Mouse (Mus musculus) liver, embryonic 14.5 days (tissue): ENCODE data around the gene Oxct1. TPM values are rescaled to one million over a fixed set of nuclear protein-coding genes. Genes with fewer than 3 reads are reported as not detected.
A peak's percentile ranks its signal among the peaks of the same experiment; 100 is the strongest.

Experiments used
- ATAC-seq: fragments of 200-750 bp; cut with Nextera tagmentation; 2 replicates; pipeline ENCODE4 v1.8.0; 2017; ENCODE audit warnings: moderate number of reproducible peaks, mild to moderate bottlenecking, moderate library complexity; ENCODE audit not compliant: insufficient read depth
- DNase-seq, 3 experiments: peaks; one replicate each; pipeline ENCODE4 v3.0.0-alpha.2; 2012 to 2013; ENCODE audit warnings: low read depth in 3 of 3, low spot score in 3 of 3
- H3K27ac ChIP-seq: fragments of 300-500 bp; sonication (generic); 2 replicates; pipeline ENCODE4 v1.5.1; 2014; ENCODE audit warnings: moderate library complexity, mild to moderate bottlenecking, control low read depth, inconsistent platforms
- H3K27me3 ChIP-seq: fragments of 300-500 bp; sonication (generic); 2 replicates; pipeline ENCODE4 v1.6.1; 2014; ENCODE audit warnings: mild to moderate bottlenecking, low read length, moderate library complexity; ENCODE audit not compliant: control insufficient read depth, insufficient read depth
- H3K36me3 ChIP-seq: fragments of 300-500 bp; sonication (generic); replicated peaks from 2 replicates; pipeline ENCODE4 v1.6.1; 2014; ENCODE audit warnings: low read depth; ENCODE audit not compliant: control insufficient read depth, insufficient read depth
- H3K4me1 ChIP-seq, 2 experiments: fragments of 200-500 bp in 1 of 2; fragments of 300-500 bp in 1 of 2; sonication (generic) in 1 of 2; replicated peaks; 2 replicates each; pipeline ENCODE4 v1.6.1; 2012 to 2014; ENCODE audit warnings: antibody characterized with exemption in 1 of 2, inconsistent platforms in 1 of 2, low read length in 1 of 2; ENCODE audit not compliant: control insufficient read depth in 2 of 2, insufficient read depth in 2 of 2
- H3K4me2 ChIP-seq: fragments of 300-500 bp; sonication (generic); 2 replicates; pipeline ENCODE4 v1.6.1; 2014; ENCODE audit warnings: low read depth, mild to moderate bottlenecking, control low read depth, moderate library complexity
- H3K4me3 ChIP-seq, 2 experiments: fragments of 200-500 bp in 1 of 2; fragments of 300-500 bp in 1 of 2; sonication (generic) in 1 of 2; 2 replicates each; pipeline ENCODE4 v1.5.1; 2012 to 2014; ENCODE audit warnings: low read depth in 2 of 2, low read length in 2 of 2, mild to moderate bottlenecking in 2 of 2, control low read depth in 1 of 2, inconsistent platforms in 1 of 2, moderate library complexity in 1 of 2; ENCODE audit not compliant: insufficient read depth in 1 of 2
- H3K9ac ChIP-seq: fragments of 300-500 bp; sonication (generic); replicated peaks from 2 replicates; pipeline ENCODE4 v1.6.1; 2014; ENCODE audit warnings: mild to moderate bottlenecking, control low read depth, moderate library complexity
- H3K9me3 ChIP-seq: fragments of 300-500 bp; sonication (generic); 2 replicates; pipeline ENCODE4 v1.6.1; 2016; ENCODE audit warnings: low read length, mixed read lengths; ENCODE audit not compliant: control insufficient read depth
- CTCF ChIP-seq: IDR thresholded peaks from 2 replicates; pipeline ENCODE4 v1.5.1; 2016; ENCODE audit warnings: antibody characterized with exemption, low read depth, control low read depth
- EP300 ChIP-seq: IDR thresholded peaks from 2 replicates; pipeline ENCODE4 v1.6.1; 2016; ENCODE audit warnings: antibody characterized with exemption, low read depth
- WGBS: fragments of 180-500 bp; shearing (Covaris S2); extraction: QIAGEN DNeasy Blood & Tissue Kit; methylation state at CpG from one replicate; pipeline ENCODE4 v1.1.7; 2014; ENCODE audit not compliant: insufficient replicate concordance; 5-methylcytosine and 5-hydroxymethylcytosine counted together
- polyA plus RNA-seq, 2 experiments: library from polyadenylated mRNA; depleted of rRNA in 1 of 2; stranded (reverse) in 1 of 2; unstranded in 1 of 2; fragments of >200 nt; fragmentation: Nextera tagmentation in 1 of 2; extraction: Ambion mirVana in 1 of 2; gene quantifications; 2 replicates each; pipeline versions ENCODE4 v1.2.1 to v1.2.3; 2012 to 2014

Oxct1 gene
- polyA plus RNA-seq, 2 experiments = 9.4 to 24.4 TPM

GRCm38 (mm10) chr15:4056627-4057026 is 30.4 kb downstream of the Oxct1 start:
- no peaks in the 10 kb centered on the region for H3K9me3 ChIP-seq

GRCm38 (mm10) chr15:4063574-4063973 is 37.4 kb downstream of the Oxct1 start:
- H3K4me2 ChIP-seq = no peak overlapping the region
- 60% methylated on average over 5 of the region's 5 CpGs for WGBS
- ATAC-seq (no peak), DNase-seq (no peak)
- no peaks in the 10 kb centered on the region for H3K27me3 ChIP-seq
- H3K36me3 ChIP-seq = no peaks in the 10 kb centered on the region
- H3K4me1 ChIP-seq = no peaks in the 10 kb centered on the region
- TF ChIP-seq EP300 (no peak), CTCF (no peak)
- H3K9me3 ChIP-seq = no peaks in the 10 kb centered on the region
- no peak overlapping the region for H3K4me3 ChIP-seq
- H3K9ac ChIP-seq = no peak overlapping the region
- H3K27ac ChIP-seq = no peak overlapping the region

More at GRCm38 (mm10) chr15:4056627-4057026, 30.4 kb downstream of the Oxct1 start:
- Histone ChIP-seq H3K4me1 (no peaks in the 10 kb centered on the region), H3K36me3 (no peaks in the 10 kb centered on the region), H3K9ac (no peak overlapping the region), H3K4me3 (no peak overlapping the region), H3K4me2 (no peak overlapping the region), H3K27ac (no peak overlapping the region), H3K27me3 (no peaks in the 10 kb centered on the region)
- WGBS = 45% methylated on average over 5 of the region's 5 CpGs
- TF ChIP-seq CTCF (0 out of 2 replicates have a peak, but pooled peaks have one; percentile 31), EP300 (no peak)
- no peak for DNase-seq
- no peak for ATAC-seq

GRCm38 (mm10) chr15:4064013-4064412 is 37.8 kb downstream of the Oxct1 start:
- ATAC-seq = no peak
- H3K36me3 ChIP-seq = no peaks in the 10 kb centered on the region
- no peak for TF ChIP-seq CTCF
- TF ChIP-seq EP300 = no peak

GRCm38 (mm10) chr15:4064694-4065093 is 38.5 kb downstream of the Oxct1 start:
- no peak for ATAC-seq
- H3K27me3 ChIP-seq = no peaks in the 10 kb centered on the region
- H3K9me3 ChIP-seq = no peaks in the 10 kb centered on the region
- H3K4me2 ChIP-seq = no peak overlapping the region
- DNase-seq = no peak
- H3K4me1 ChIP-seq = no peaks in the 10 kb centered on the region
- no peak for TF ChIP-seq EP300
- no peak for TF ChIP-seq CTCF
- 80% methylated on average over 5 of the region's 5 CpGs for WGBS
- no peaks in the 10 kb centered on the region for H3K36me3 ChIP-seq
- H3K27ac ChIP-seq = no peak overlapping the region
- H3K9ac ChIP-seq = no peak overlapping the region
- H3K4me3 ChIP-seq = no peak overlapping the region

More at GRCm38 (mm10) chr15:4064013-4064412, 37.8 kb downstream of the Oxct1 start:
- no peaks in the 10 kb centered on the region for H3K27me3 ChIP-seq
- no peaks in the 10 kb centered on the region for H3K9me3 ChIP-seq
- H3K9ac ChIP-seq = no peak overlapping the region
- H3K4me1 ChIP-seq = no peaks in the 10 kb centered on the region
- H3K27ac ChIP-seq = no peak overlapping the region
- DNase-seq = no peak
- H3K4me2 ChIP-seq = no peak overlapping the region
- 68% methylated on average over 7 of the region's 7 CpGs for WGBS
- no peak overlapping the region for H3K4me3 ChIP-seq

GRCm38 (mm10) chr15:4067273-4067990 is 41.2 kb downstream of the Oxct1 start:
- H3K4me1 ChIP-seq = no peaks in the 10 kb centered on the region
- H3K4me3 ChIP-seq = no peak overlapping the region
- no peak for ATAC-seq
- WGBS = 63% methylated on average over 5 of the region's 5 CpGs
- no peak for TF ChIP-seq EP300
- TF ChIP-seq CTCF = no peak
- no peaks in the 10 kb centered on the region for H3K36me3 ChIP-seq
- H3K9ac ChIP-seq = no peak overlapping the region
- no peak overlapping the region for H3K27ac ChIP-seq
- no peaks in the 10 kb centered on the region for H3K9me3 ChIP-seq
- H3K4me2 ChIP-seq = no peak overlapping the region
- no peak for DNase-seq
- no peaks in the 10 kb centered on the region for H3K27me3 ChIP-seq
